In the genomic region with DNA sequence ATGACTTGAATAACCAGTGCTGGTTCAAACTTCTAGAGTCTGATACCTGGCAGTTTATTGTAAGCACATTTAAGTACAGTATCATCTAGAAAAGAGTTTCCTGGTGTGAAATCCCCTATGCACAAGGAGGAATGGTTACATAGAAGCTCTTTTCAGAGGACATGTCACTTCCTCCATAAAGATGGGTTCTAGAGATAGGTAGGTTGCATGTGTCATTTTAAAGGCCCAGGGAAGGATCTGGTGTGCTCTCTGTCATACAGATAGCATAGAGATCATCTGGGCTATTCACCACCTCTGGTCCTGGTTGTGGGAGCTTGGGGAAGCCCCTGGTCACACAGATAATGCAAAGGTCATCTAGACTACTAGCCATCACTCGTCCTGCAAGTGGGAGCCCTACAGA, we compare ENCODE assay signal across 25 mouse cellular contexts. TPM values are rescaled to one million over a fixed set of nuclear protein-coding genes. Genes with fewer than 3 reads are reported as not detected.
"Had no signal": no experiment of that assay in that cellular context is flagged by ENCODE, and none has a peak within 500 bp of the region (broad histone marks: within the 10 kb centered on the region; RNA-seq: fewer than 3 reads in every experiment).

No protein-coding gene starts in this region.

- H3K36me3 ChIP-seq: lung, embryonic 15.5 days; midbrain, embryonic 12.5 days; midbrain, embryonic 15.5 days; neural tube, embryonic 12.5 days; stomach, embryonic 15.5 days had no signal

- DNase-seq: liver, postnatal 0 days; lung, adult 2 months; lung, postnatal 14 days; lung, postnatal 36 days; right cerebral cortex, postnatal 14 days; thymus, adult 2 months; thymus, postnatal 25 days; thymus, postnatal 4 days had no signal

- H3K9me3 ChIP-seq: lung, embryonic 15.5 days; megakaryocyte, embryonic 14.5 days; midbrain, embryonic 12.5 days; midbrain, embryonic 15.5 days; neural tube, embryonic 12.5 days; stomach, embryonic 15.5 days had no signal

- H3K9ac ChIP-seq: liver, postnatal 0 days; lung, embryonic 15.5 days; midbrain, embryonic 12.5 days; midbrain, embryonic 15.5 days; neural tube, embryonic 12.5 days; stomach, embryonic 15.5 days had no signal

- H3K4me2 ChIP-seq: lung, embryonic 15.5 days; midbrain, embryonic 12.5 days; midbrain, embryonic 15.5 days; neural tube, embryonic 12.5 days; stomach, embryonic 15.5 days had no signal

- H3K27me3 ChIP-seq: lung, embryonic 15.5 days; midbrain, embryonic 12.5 days; midbrain, embryonic 15.5 days; neural tube, embryonic 12.5 days; stomach, embryonic 15.5 days had no signal

- H3K4me3 ChIP-seq: lung, embryonic 15.5 days; megakaryocyte, embryonic 14.5 days; midbrain, embryonic 12.5 days; midbrain, embryonic 15.5 days; neural tube, embryonic 12.5 days; stomach, embryonic 15.5 days had no signal

- H3K27ac ChIP-seq: lung, embryonic 15.5 days; macrophage; midbrain, embryonic 12.5 days; midbrain, embryonic 15.5 days; neural tube, embryonic 12.5 days; stomach, embryonic 15.5 days; stomach, postnatal 0 days had no signal

- ATAC-seq: liver, postnatal 0 days; lung, postnatal 0 days; midbrain, embryonic 15.5 days had no signal

- H3K4me1 ChIP-seq: lung, embryonic 15.5 days; midbrain, embryonic 15.5 days; neural tube, embryonic 12.5 days; stomach, embryonic 15.5 days had no signal

RNA-seq across cellular contexts. Expression of gene Ccdc184, which starts 9.7 kb away (rescaled TPM):
- total RNA-seq: megakaryocyte progenitor cell, adult 5-6 weeks; monocyte, adult 5-6 weeks; neutrophil, adult 5-6 weeks had no signal
- polyA plus RNA-seq: liver, postnatal 0 days; macrophage had no signal

RNA-seq across cellular contexts. Expression of gene Olfr288, which starts 38.1 kb away (rescaled TPM):
- total RNA-seq: megakaryocyte progenitor cell, adult 5-6 weeks; midbrain, postnatal 0 days; monocyte, adult 5-6 weeks; neutrophil, adult 5-6 weeks had no signal
- polyA plus RNA-seq: liver, postnatal 0 days; lung, adult 2 months; lung, embryonic 15.5 days; lung, postnatal 0 days; macrophage; midbrain, embryonic 12.5 days; midbrain, embryonic 15.5 days; midbrain, postnatal 0 days; neural tube, embryonic 12.5 days; neural tube, embryonic 14.5 days; spleen, adult 2 months; stomach, embryonic 15.5 days; stomach, postnatal 0 days; testis, adult 2 months; thymus, adult 2 months; urinary bladder, adult 2 months had no signal
